Mouse (Mus musculus) stomach, postnatal 0 days (tissue): ENCODE measurements around the gene Dazl. TPM values are rescaled to one million over a fixed set of nuclear protein-coding genes. Genes with fewer than 3 reads are reported as not detected.
"Not testable (repeated sequence)": the region's sequence is repeated elsewhere in the genome, so short reads cannot be mapped to it uniquely, and the experiment has no call there.

Source experiments
- ATAC-seq: fragments of 200-750 bp; cut with Nextera tagmentation; 2 replicates; pipeline ENCODE4 v1.8.0; 2017; ENCODE audit not compliant: low FRiP score, low TSS enrichment
- DNase-seq: peaks from one replicate; pipeline ENCODE4 v3.0.0-alpha.2; 2016; ENCODE audit warnings: low spot score
- H3K27ac ChIP-seq: fragments of 300-500 bp; sonication (generic); replicated peaks from 2 replicates; pipeline ENCODE4 v1.5.1; 2014; ENCODE audit warnings: mild to moderate bottlenecking, control low read depth
- H3K27me3 ChIP-seq: fragments of 300-500 bp; sonication (generic); 2 replicates; pipeline ENCODE4 v1.6.1; 2014; ENCODE audit warnings: low read length; ENCODE audit not compliant: control insufficient read depth, insufficient read depth
- H3K36me3 ChIP-seq: fragments of 300-500 bp; sonication (generic); 2 replicates; pipeline ENCODE4 v1.6.1; 2014; ENCODE audit warnings: low read length, mixed read lengths; ENCODE audit not compliant: control insufficient read depth, insufficient read depth
- H3K4me1 ChIP-seq: fragments of 300-500 bp; sonication (generic); replicated peaks from 2 replicates; pipeline ENCODE4 v1.6.1; 2014; ENCODE audit warnings: antibody characterized with exemption; ENCODE audit not compliant: control insufficient read depth, insufficient read depth
- H3K4me2 ChIP-seq: fragments of 300-500 bp; sonication (generic); replicated peaks from 2 replicates; pipeline ENCODE4 v1.6.1; 2014; ENCODE audit warnings: low read depth, mild to moderate bottlenecking, control low read depth, moderate library complexity
- H3K4me3 ChIP-seq: fragments of 300-500 bp; sonication (generic); 2 replicates; pipeline ENCODE4 v1.5.1; 2014; ENCODE audit warnings: low read depth, low read length, control low read depth
- H3K9ac ChIP-seq: fragments of 300-500 bp; sonication (generic); 2 replicates; pipeline ENCODE4 v1.6.1; 2014; ENCODE audit warnings: mild to moderate bottlenecking, low read length, control low read depth, mixed read lengths
- H3K9me3 ChIP-seq: fragments of 300-500 bp; sonication (generic); 2 replicates; pipeline ENCODE4 v1.6.1; 2016; ENCODE audit warnings: low read length; ENCODE audit not compliant: control insufficient read depth
- CTCF ChIP-seq: IDR thresholded peaks from 2 replicates; pipeline ENCODE4 v1.5.1; 2016; ENCODE audit warnings: antibody characterized with exemption, low read depth, mild to moderate bottlenecking, moderate library complexity
- EP300 ChIP-seq: optimal IDR thresholded peaks from 2 replicates; pipeline ENCODE3; 2016; ENCODE audit warnings: antibody characterized with exemption
- WGBS: fragments of 180-500 bp; shearing (Covaris S2); extraction: QIAGEN DNeasy Blood & Tissue Kit; methylation state at CpG from one replicate; pipeline ENCODE4 v1.1.7; 2014; 5-methylcytosine and 5-hydroxymethylcytosine counted together
- polyA plus RNA-seq: library from polyadenylated mRNA; unstranded; fragments of >200 nt; fragmentation: Nextera tagmentation; extraction: Ambion mirVana; gene quantifications from 2 replicates; pipeline ENCODE4 v1.2.1, GENCODE M21; 2015

Gene Dazl
- polyA plus RNA-seq, 1 experiment from 2014 or later: 0.13 TPM

DNA sequence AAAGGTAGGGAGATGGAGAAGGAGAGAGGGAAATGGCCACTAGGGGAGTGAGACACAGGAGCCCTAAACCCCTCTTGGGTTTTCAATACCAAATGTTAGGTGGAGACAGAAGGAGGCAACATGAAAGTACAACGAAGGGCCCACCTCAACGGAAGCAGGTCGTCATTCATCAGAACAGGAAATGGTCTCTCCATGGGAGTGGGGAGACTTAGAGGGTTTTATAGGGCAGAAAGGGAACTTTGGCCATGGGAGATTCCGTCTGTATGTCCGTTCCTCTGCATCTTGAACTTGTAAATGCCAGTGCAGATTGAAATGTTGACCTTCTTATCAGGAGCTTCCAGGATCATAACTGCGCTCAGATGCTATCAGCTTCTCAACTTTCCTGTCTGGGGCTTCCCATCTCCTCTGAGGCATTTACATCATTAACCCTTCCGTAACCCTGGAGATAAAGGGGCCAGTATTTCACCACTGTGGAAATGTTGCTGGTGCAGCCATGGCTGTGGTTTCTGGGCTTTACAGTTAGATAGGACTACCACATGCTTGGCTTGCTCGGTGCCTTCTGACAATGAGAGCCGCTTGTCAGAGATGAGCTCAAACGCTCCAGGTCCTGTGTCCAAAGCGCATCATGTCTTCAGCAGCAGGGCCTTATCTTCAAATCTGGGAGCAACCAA lies 6.9 kb upstream of the Dazl start:
- no peak overlapping the region for H3K4me3 ChIP-seq
- no peaks in the 10 kb centered on the region for H3K27me3 ChIP-seq
- H3K4me1 ChIP-seq: no peaks in the 10 kb centered on the region
- no peak overlapping the region for H3K9ac ChIP-seq
- ATAC-seq (no peak), DNase-seq (no peak)
- WGBS: 77% methylated on average over 11 of the region's 11 CpGs
- no peak overlapping the region for H3K4me2 ChIP-seq
- H3K9me3 ChIP-seq: no peaks in the 10 kb centered on the region
- no peaks in the 10 kb centered on the region for H3K36me3 ChIP-seq
- H3K27ac ChIP-seq: no peak overlapping the region
- no peak for TF ChIP-seq EP300
- no peak for TF ChIP-seq CTCF

DNA sequence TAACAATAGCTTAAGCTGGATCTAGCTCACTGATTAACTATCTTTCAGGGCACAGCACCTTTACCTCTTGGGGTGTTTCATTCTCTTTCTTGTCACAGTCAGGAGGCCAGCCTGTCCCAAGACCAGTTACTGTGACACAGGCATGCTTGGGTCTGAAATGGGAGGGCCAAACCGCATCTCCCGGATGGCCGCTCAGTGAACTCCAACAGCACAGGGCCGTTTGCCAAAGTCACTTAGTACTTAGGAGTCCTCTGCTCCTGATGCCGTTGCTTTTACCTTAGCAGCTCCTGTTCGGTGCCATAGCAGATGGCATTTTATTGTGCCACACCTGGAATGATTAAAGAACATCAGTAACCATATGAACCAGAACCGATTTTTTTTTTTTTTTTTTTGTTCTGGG lies 5.4 kb upstream of the Dazl start:
- TF ChIP-seq CTCF (no peak), EP300 (no peak)

DNA sequence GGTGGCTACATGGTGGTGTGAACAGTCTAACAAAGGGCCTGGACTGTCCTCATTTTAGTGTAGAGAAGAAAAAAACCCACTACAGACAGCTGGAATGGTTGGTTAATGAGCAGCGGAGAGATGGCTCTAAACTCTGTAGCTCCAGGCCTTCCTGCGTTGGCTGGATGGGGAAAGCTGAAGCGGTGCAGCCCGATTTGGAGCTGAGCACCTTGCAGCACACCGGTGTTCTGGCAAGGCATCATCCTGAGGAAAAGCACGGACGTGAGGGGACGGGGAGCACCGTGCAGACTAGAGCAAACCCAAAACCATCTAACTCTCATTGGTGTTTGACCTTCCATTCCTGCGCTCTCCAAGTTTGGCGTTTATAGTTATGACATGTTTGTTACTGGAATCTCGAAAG lies 1.3 kb upstream of the Dazl start:
- DNase-seq (no peak), ATAC-seq (no peak)
- 89% methylated on average over 12 of the region's 12 CpGs for WGBS
- Histone ChIP-seq H3K9me3 (peaks cover 3% of the 10 kb centered on the region; the same call in 1 of the 2 replicates), H3K4me1 (no peaks in the 10 kb centered on the region), H3K27me3 (no peaks in the 10 kb centered on the region), H3K27ac (no peak overlapping the region), H3K36me3 (no peaks in the 10 kb centered on the region), H3K9ac (no peak overlapping the region), H3K4me3 (no peak overlapping the region), H3K4me2 (no peak overlapping the region)
- TF ChIP-seq EP300: no peak
- TF ChIP-seq CTCF: no peak

More for the DNA sequence above, 5.4 kb upstream of the Dazl start:
- 74% methylated on average over 7 of the region's 7 CpGs for WGBS
- H3K9ac ChIP-seq: no peak overlapping the region
- H3K4me2 ChIP-seq: no peak overlapping the region
- DNase-seq: no peak
- no peaks in the 10 kb centered on the region for H3K27me3 ChIP-seq
- H3K4me3 ChIP-seq: no peak overlapping the region
- no peak overlapping the region for H3K27ac ChIP-seq
- no peak for ATAC-seq
- no peaks in the 10 kb centered on the region for H3K9me3 ChIP-seq
- H3K36me3 ChIP-seq: no peaks in the 10 kb centered on the region
- H3K4me1 ChIP-seq: no peaks in the 10 kb centered on the region

DNA sequence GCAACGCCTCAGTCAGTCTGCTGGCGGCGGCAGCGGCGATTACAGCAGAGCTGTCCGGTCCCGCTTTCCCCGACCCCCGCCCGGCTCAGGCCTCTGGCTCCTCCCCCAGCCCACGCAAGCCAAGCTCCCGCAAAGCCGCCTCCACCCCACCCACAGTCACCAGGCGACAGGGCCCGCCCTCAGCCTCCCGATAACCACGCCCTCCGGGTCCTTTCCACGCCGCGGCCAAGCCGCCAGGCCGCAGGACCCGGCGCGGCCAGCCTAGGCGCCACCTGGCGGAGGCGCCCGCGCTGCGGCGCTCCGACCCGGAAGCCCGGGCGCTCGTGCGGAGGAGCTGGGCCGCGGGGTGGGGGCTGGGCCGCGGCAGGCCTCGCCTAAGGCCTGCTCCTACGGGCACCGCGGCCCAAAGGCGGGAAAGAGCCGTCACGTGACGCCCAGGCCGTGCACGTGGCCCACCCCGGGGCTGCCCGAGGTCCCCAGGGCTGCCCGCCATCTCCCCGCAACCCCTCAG lies 720 bp downstream of the Dazl start:
- Histone ChIP-seq H3K4me3 (peak overlapping the region; percentile 41), H3K27ac (peak overlapping the region; percentile 75; the same call in 1 of the 2 replicates), H3K9ac (peak overlapping the region; percentile 65), H3K4me2 (peak overlapping the region; percentile 63), H3K27me3 (no peaks in the 10 kb centered on the region), H3K9me3 (peaks cover 3% of the 10 kb centered on the region; the same call in 1 of the 2 replicates), H3K4me1 (no peaks in the 10 kb centered on the region), H3K36me3 (no peaks in the 10 kb centered on the region)
- DNase-seq: peak; percentile 93
- peak; percentile 98 for ATAC-seq
- WGBS: 6% methylated on average over 55 of the region's 57 CpGs
- TF ChIP-seq CTCF: peak; percentile 60
- no peak for TF ChIP-seq EP300

DNA sequence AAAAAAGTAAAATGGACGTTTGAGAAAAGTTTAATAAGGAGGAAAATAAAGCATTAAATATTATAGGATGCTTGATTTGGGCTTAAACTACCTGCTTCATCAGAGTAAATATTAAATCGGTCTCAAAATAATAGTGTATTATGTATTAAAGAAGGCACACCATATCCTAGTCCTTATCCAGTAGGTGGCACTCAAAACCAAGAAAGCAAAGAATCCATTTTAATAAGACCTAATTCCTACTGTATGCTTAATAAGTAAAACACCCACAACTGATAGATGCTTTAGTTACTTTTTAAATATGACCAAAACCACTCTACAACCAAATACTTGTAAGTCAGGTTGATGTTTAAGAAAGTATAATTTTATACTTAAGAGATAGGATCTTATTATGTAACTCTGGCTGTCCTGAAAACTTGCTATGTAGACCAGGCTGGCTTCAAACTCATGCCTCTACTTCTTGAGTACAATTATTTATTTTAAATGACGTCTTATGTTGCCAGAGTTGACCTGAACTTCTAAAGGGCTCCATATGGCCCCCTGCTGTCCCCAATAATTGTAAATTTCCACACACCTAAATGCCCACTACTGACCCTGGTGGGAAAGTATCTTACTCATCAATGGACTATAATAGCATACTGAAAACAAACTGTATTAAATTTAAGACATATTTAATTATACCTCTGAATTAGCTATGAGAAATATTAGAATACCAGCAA lies 1.8 kb downstream of the Dazl start:
- DNase-seq (no peak), ATAC-seq (no peak)
- Histone ChIP-seq H3K4me3 (no peak overlapping the region), H3K27ac (no peak overlapping the region), H3K36me3 (no peaks in the 10 kb centered on the region), H3K4me2 (no peak overlapping the region), H3K9me3 (peaks cover 3% of the 10 kb centered on the region; the same call in 1 of the 2 replicates), H3K27me3 (no peaks in the 10 kb centered on the region), H3K9ac (no peak overlapping the region), H3K4me1 (no peaks in the 10 kb centered on the region)
- TF ChIP-seq CTCF: peak; percentile 88
- TF ChIP-seq EP300: no peak
- WGBS: 10% methylated on average over 3 of the region's 3 CpGs

- no peaks in the 10 kb centered on the region for H3K4me1 ChIP-seq
- H3K9me3 ChIP-seq: no peaks in the 10 kb centered on the region
- no peak overlapping the region for H3K4me3 ChIP-seq
- no peak overlapping the region for H3K9ac ChIP-seq
- no peak for DNase-seq
- WGBS: 64% methylated on average over 6 of the region's 6 CpGs
- H3K27me3 ChIP-seq: no peaks in the 10 kb centered on the region
- no peak overlapping the region for H3K4me2 ChIP-seq
- H3K27ac ChIP-seq: no peak overlapping the region
- ATAC-seq: no peak
- no peaks in the 10 kb centered on the region for H3K36me3 ChIP-seq
- TF ChIP-seq EP300 (no peak), CTCF (no peak)
These were observed 8.6 kb downstream of the Dazl start for GRCm38 (mm10) chr17:50284845-50285244.

GRCm38 (mm10) chr17:50261615-50262014 lies 31.8 kb downstream of the Dazl start:
- H3K27ac ChIP-seq, H3K9ac ChIP-seq, DNase-seq, H3K36me3 ChIP-seq, ATAC-seq, H3K27me3 ChIP-seq, H3K9me3 ChIP-seq, H3K4me2 ChIP-seq, H3K4me3 ChIP-seq, H3K4me1 ChIP-seq: not testable (repeated sequence)
- WGBS: 48% methylated on average over 4 of the region's 4 CpGs
